Mouse (Mus musculus) CH12.LX (cell line): ENCODE data around the gene Arl8a. TPM values are rescaled to one million over a fixed set of nuclear protein-coding genes. Genes with fewer than 3 reads are reported as not detected.
A peak's percentile ranks its signal among the peaks of the same experiment; 100 is the strongest.

Experiments
- DNase-seq: peaks from one replicate; pipeline ENCODE4 v3.0.0-alpha.2; 2013; ENCODE audit errors: extremely low read depth
- H3K27ac ChIP-seq: 2 replicates; pipeline ENCODE4 v1.5.1; 2012; ENCODE audit warnings: low read depth, mild to moderate bottlenecking, control low read depth, moderate library complexity; ENCODE audit not compliant: insufficient read depth
- H3K27me3 ChIP-seq: replicated peaks from 2 replicates; pipeline ENCODE3; 2012; ENCODE audit warnings: inconsistent platforms
- H3K36me3 ChIP-seq, 2 experiments: replicated peaks in 1 of 2; 2 replicates each; pipeline versions ENCODE3 to v1.6.1; 2012; ENCODE audit warnings: inconsistent platforms in 1 of 2, low read length in 1 of 2, mild to moderate bottlenecking in 1 of 2, mixed read lengths in 1 of 2, moderate library complexity in 1 of 2; ENCODE audit not compliant: control insufficient read depth in 1 of 2, insufficient read depth in 1 of 2
- H3K4me1 ChIP-seq, 2 experiments: 2 replicates each; pipeline ENCODE4 v1.6.1; 2012; ENCODE audit warnings: inconsistent platforms in 1 of 2, moderate library complexity in 1 of 2; ENCODE audit not compliant: insufficient read depth in 2 of 2, control insufficient read depth in 1 of 2
- H3K4me2 ChIP-seq: 2 replicates; pipeline ENCODE4 v1.6.1; 2012; ENCODE audit warnings: low read depth, mild to moderate bottlenecking, control low read depth; ENCODE audit not compliant: poor library complexity, insufficient read depth, severe bottlenecking
- H3K4me3 ChIP-seq, 3 experiments: fragments of 150-350 bp in 1 of 3; sonication (generic) in 1 of 3; replicated peaks in 1 of 3; 2 replicates each; pipeline versions ENCODE3 to v1.5.1; 2011 to 2012; ENCODE audit warnings: low read depth in 2 of 3, low read length in 2 of 3, mild to moderate bottlenecking in 2 of 3, moderate library complexity in 2 of 3, control low read depth in 1 of 3, improper control_type of control experiment in 1 of 3, inconsistent platforms in 1 of 3, mixed read lengths in 1 of 3; ENCODE audit not compliant: poor library complexity in 1 of 3
- H3K79me2 ChIP-seq: replicated peaks from 2 replicates; pipeline ENCODE4 v1.6.1; 2012; ENCODE audit warnings: mild to moderate bottlenecking, moderate library complexity; ENCODE audit not compliant: control insufficient read depth, poor library complexity, insufficient read depth, severe bottlenecking; ENCODE audit errors: extremely low read depth
- H3K9ac ChIP-seq: 2 replicates; pipeline ENCODE4 v1.6.1; 2012; ENCODE audit warnings: low read depth, mild to moderate bottlenecking, control low read depth, moderate library complexity; ENCODE audit not compliant: insufficient read depth
- H3K9me3 ChIP-seq: replicated peaks from 2 replicates; pipeline ENCODE3; 2012; ENCODE audit warnings: low read length, inconsistent platforms, mixed read lengths
- BHLHE40 ChIP-seq: IDR thresholded peaks from 2 replicates; pipeline ENCODE4 v1.6.1; 2011; ENCODE audit warnings: mild to moderate bottlenecking, low read depth, low read length, improper control_type of control experiment
- CHD1 ChIP-seq: IDR thresholded peaks from 2 replicates; pipeline ENCODE4 v1.6.1; 2012; ENCODE audit warnings: low read depth, low read length, improper control_type of control experiment, inconsistent platforms
- CHD2 ChIP-seq: IDR thresholded peaks from 2 replicates; pipeline ENCODE4 v1.6.1; 2011; ENCODE audit warnings: low read length, improper control_type of control experiment
- E2F4 ChIP-seq: IDR thresholded peaks from 2 replicates; pipeline ENCODE4 v1.6.1; 2011; ENCODE audit warnings: low read depth, low read length, improper control_type of control experiment; ENCODE audit not compliant: insufficient replicate concordance
- ELF1 ChIP-seq: IDR thresholded peaks from 2 replicates; pipeline ENCODE4 v1.6.1; 2014; ENCODE audit warnings: low read depth, mild to moderate bottlenecking, inconsistent platforms, low read length, improper control_type of control experiment
- EP300 ChIP-seq: IDR thresholded peaks from 2 replicates; pipeline ENCODE4 v1.6.1; 2011; ENCODE audit warnings: low read length, improper control_type of control experiment
- ETS1 ChIP-seq: conservative IDR thresholded peaks from 2 replicates; pipeline ENCODE4 v1.6.1; 2012; ENCODE audit warnings: low read depth, mild to moderate bottlenecking, inconsistent platforms, low read length, improper control_type of control experiment, moderate library complexity
- GABPA ChIP-seq: IDR thresholded peaks from 2 replicates; pipeline ENCODE4 v1.6.1; 2012; ENCODE audit warnings: low read depth, low read length, improper control_type of control experiment, inconsistent platforms; ENCODE audit not compliant: insufficient replicate concordance
- HCFC1 ChIP-seq: IDR thresholded peaks from 2 replicates; pipeline ENCODE4 v1.6.1; 2012; ENCODE audit warnings: low read depth, mild to moderate bottlenecking, inconsistent platforms, low read length, improper control_type of control experiment
- IRF4 ChIP-seq: IDR thresholded peaks from 2 replicates; pipeline ENCODE4 v1.6.1; 2014; ENCODE audit warnings: low read depth, mild to moderate bottlenecking, inconsistent platforms, low read length, improper control_type of control experiment
- JUN ChIP-seq: IDR thresholded peaks from 2 replicates; pipeline ENCODE4 v1.6.1; 2011; ENCODE audit warnings: low read depth, mild to moderate bottlenecking, low read length, improper control_type of control experiment, moderate library complexity; ENCODE audit not compliant: insufficient read depth
- JUND ChIP-seq: conservative IDR thresholded peaks from 2 replicates; pipeline ENCODE4 v1.6.1; 2011; ENCODE audit warnings: low read depth, low read length, improper control_type of control experiment
- KAT2A ChIP-seq: IDR thresholded peaks from 2 replicates; pipeline ENCODE4 v1.6.1; 2012; ENCODE audit warnings: low read length, improper control_type of control experiment, inconsistent platforms; ENCODE audit not compliant: insufficient replicate concordance
- MAZ ChIP-seq: IDR thresholded peaks from 2 replicates; pipeline ENCODE4 v1.6.1; 2012; ENCODE audit warnings: low read depth, mild to moderate bottlenecking, inconsistent platforms, low read length, improper control_type of control experiment, moderate library complexity
- MEF2A ChIP-seq: IDR thresholded peaks from 2 replicates; pipeline ENCODE4 v1.6.1; 2014; ENCODE audit warnings: low read depth, mild to moderate bottlenecking, inconsistent platforms, low read length, improper control_type of control experiment, borderline replicate concordance
- MYC ChIP-seq: IDR thresholded peaks from 2 replicates; pipeline ENCODE4 v1.6.1; 2011; ENCODE audit warnings: low read depth, mild to moderate bottlenecking, improper control_type of control experiment, low read length
- NELFE ChIP-seq: IDR thresholded peaks from 2 replicates; pipeline ENCODE4 v1.6.1; 2011; ENCODE audit warnings: low read depth, low read length, improper control_type of control experiment
- NRF1 ChIP-seq: IDR thresholded peaks from 2 replicates; pipeline ENCODE4 v1.6.1; 2014; ENCODE audit warnings: low read depth, mild to moderate bottlenecking, inconsistent platforms, low read length, improper control_type of control experiment, moderate library complexity
- PAX5 ChIP-seq: IDR thresholded peaks from 2 replicates; pipeline ENCODE4 v1.6.1; 2012; ENCODE audit warnings: low read length, inconsistent platforms, mixed read lengths
- POLR2A ChIP-seq: IDR thresholded peaks from 2 replicates; pipeline ENCODE4 v1.6.1; 2011; ENCODE audit warnings: low read depth, mild to moderate bottlenecking, improper control_type of control experiment, low read length
- POLR2AphosphoS2 ChIP-seq: IDR thresholded peaks from 2 replicates; pipeline ENCODE4 v1.6.1; 2011; ENCODE audit warnings: low read depth, low read length, improper control_type of control experiment
- RCOR1 ChIP-seq: conservative IDR thresholded peaks from 2 replicates; pipeline ENCODE4 v1.6.1; 2012; ENCODE audit warnings: low read depth, mild to moderate bottlenecking, inconsistent platforms, low read length, improper control_type of control experiment
- SIN3A ChIP-seq: IDR thresholded peaks from 2 replicates; pipeline ENCODE4 v1.6.1; 2012; ENCODE audit warnings: low read length, improper control_type of control experiment, inconsistent platforms
- TBP ChIP-seq: conservative IDR thresholded peaks from 2 replicates; pipeline ENCODE4 v1.6.1; 2011; ENCODE audit warnings: low read depth, low read length, improper control_type of control experiment
- TCF12 ChIP-seq: IDR thresholded peaks from 2 replicates; pipeline ENCODE4 v1.6.1; 2014; ENCODE audit warnings: low read depth, mild to moderate bottlenecking, inconsistent platforms, low read length, improper control_type of control experiment
- UBTF ChIP-seq: IDR thresholded peaks from 2 replicates; pipeline ENCODE4 v1.6.1; 2012; ENCODE audit warnings: low read depth, mild to moderate bottlenecking, inconsistent platforms, low read length, improper control_type of control experiment, moderate library complexity
- USF1 ChIP-seq: IDR thresholded peaks from 2 replicates; pipeline ENCODE4 v1.6.1; 2014; ENCODE audit warnings: low read depth, mild to moderate bottlenecking, inconsistent platforms, low read length, improper control_type of control experiment
- USF2 ChIP-seq: conservative IDR thresholded peaks from 2 replicates; pipeline ENCODE4 v1.6.1; 2011; ENCODE audit warnings: low read depth, low read length, improper control_type of control experiment
- ZC3H11A ChIP-seq: IDR thresholded peaks from 2 replicates; pipeline ENCODE4 v1.6.1; 2012; ENCODE audit warnings: low read depth, mild to moderate bottlenecking, inconsistent platforms, low read length, improper control_type of control experiment
- ZMIZ1 ChIP-seq: IDR thresholded peaks from 2 replicates; pipeline ENCODE4 v1.6.1; 2012; ENCODE audit warnings: low read depth, mild to moderate bottlenecking, inconsistent platforms, low read length, improper control_type of control experiment
- ZNF384 ChIP-seq: IDR thresholded peaks from 2 replicates; pipeline ENCODE4 v1.6.1; 2012; ENCODE audit warnings: low read depth, low read length, improper control_type of control experiment, inconsistent platforms
- dilution Hi-C: fragments of 300-500 bp; cut with MboI; formaldehyde crosslinking; loops from 2 replicates; pipeline ENCODE4 v1.14.3; 2020; ENCODE audit warnings: low sequenced_read_pairs; ENCODE audit not compliant: extremely low pct_unique_long_range_greater_than_20kb, extremely low pct_ligation_motif_present
- in situ Hi-C: fragments of 300-500 bp; cut with MboI; formaldehyde crosslinking; loops from 3 replicates; pipeline ENCODE4 v1.14.3; 2019; ENCODE audit warnings: low sequenced_read_pairs, low pct_ligation_motif_present, low pct_unique_long_range_greater_than_20kb, mixed read lengths
- polyA plus RNA-seq: library from polyadenylated mRNA; unstranded; fragments of >175 nt; gene quantifications from 2 replicates; pipeline ENCODE4 v1.2.1, GENCODE M21; 2012; ENCODE audit warnings: low read depth; ENCODE audit not compliant: insufficient read length
- total RNA-seq, 2 experiments: library from RNA; depleted of rRNA; stranded (reverse); fragments of 300-350 nt in 1 of 2; fragments of >200 nt in 1 of 2; gene quantifications; 2 replicates each; pipeline ENCODE4 v1.2.3; 2012 to 2014

The Arl8a gene
- total and polyA plus RNA-seq, 3 experiments, result 4.2 to 52.7 (median 10.9) TPM

GRCm38 (mm10) chr1:135130376-135131018 is 16.1 kb upstream of the Arl8a start:
- Histone ChIP-seq H3K9ac (peak overlapping the region; percentile 67), H3K36me3 (peaks cover 17 to 35% of the 10 kb centered on the region in 2 experiments)
- dilution Hi-C loops, result no loop called here

DNA sequence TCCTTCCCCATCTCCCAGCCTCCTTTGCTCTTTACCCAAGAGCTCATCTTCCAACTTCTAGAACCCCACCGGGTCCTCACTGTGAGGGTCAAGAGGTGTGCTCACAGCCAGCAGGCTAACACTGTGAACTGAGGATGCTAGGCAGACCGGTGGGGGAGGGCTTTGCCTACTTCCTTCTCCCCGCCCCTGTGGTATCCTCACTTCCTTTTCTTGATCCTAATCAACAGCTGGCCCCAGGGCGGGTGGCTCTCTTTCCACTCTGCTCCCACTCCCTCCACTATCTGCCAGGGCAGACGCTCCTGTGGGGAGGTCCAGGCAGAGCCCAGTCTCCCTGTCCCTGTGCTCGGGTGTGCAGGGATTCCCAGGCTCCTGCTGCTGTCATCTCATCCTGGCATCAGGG is 15.6 kb upstream of the Arl8a start:
- H3K4me1 ChIP-seq, result peaks cover 19 to 64% of the 10 kb centered on the region in 2 experiments
- H3K27ac ChIP-seq, result peak overlapping the region; percentile 96
- H3K27me3 ChIP-seq, result no peaks in the 10 kb centered on the region
- H3K4me3 ChIP-seq, result peak overlapping the region; percentile 24 to 67 (median 65)
- no peaks in the 10 kb centered on the region for H3K9me3 ChIP-seq
- dilution Hi-C loops, result no loop called here
- in situ Hi-C loops, result no loop called here
- H3K79me2 ChIP-seq, result peaks cover 15% of the 10 kb centered on the region
- H3K36me3 ChIP-seq, result peaks cover 17 to 35% of the 10 kb centered on the region in 2 experiments
- peak; percentile 77 for DNase-seq
- H3K9ac ChIP-seq, result peak overlapping the region; percentile 94
- H3K4me2 ChIP-seq, result peak overlapping the region; percentile 88
- peak; percentile 88 for TF ChIP-seq POLR2A
- TF ChIP-seq ELF1, result peak; percentile 80
- no peak for TF ChIP-seq E2F4
- TF ChIP-seq ETS1, result peak; percentile 63
- peak; percentile 83 for TF ChIP-seq SIN3A
- TF ChIP-seq USF2, result no peak
- peak; percentile 46; the same call in 1 of the 2 replicates for TF ChIP-seq HCFC1
- TF ChIP-seq EP300, result peak; percentile 70; the same call in 1 of the 2 replicates
- TF ChIP-seq PAX5, result no peak
- peak; percentile 76; the same call in 1 of the 2 replicates for TF ChIP-seq CHD2
- TF ChIP-seq JUN, result no peak
- TF ChIP-seq BHLHE40, result no peak; the same call in 1 of the 2 replicates
- peak; percentile 89 for TF ChIP-seq TCF12
- TF ChIP-seq RCOR1, result no peak
- peak; percentile 86; the same call in 1 of the 2 replicates for TF ChIP-seq POLR2AphosphoS2
- TF ChIP-seq NELFE, result peak; percentile 86
- TF ChIP-seq NRF1, result no peak
- TF ChIP-seq MYC, result 0 out of 2 replicates have a peak, but pooled peaks have one; percentile 19
- TF ChIP-seq IRF4, result peak; percentile 84; the same call in 1 of the 2 replicates
- TF ChIP-seq MEF2A, result 0 out of 2 replicates have a peak, but pooled peaks have one; percentile 29
- TF ChIP-seq USF1, result no peak
- no peak for TF ChIP-seq JUND
- peak; percentile 84 for TF ChIP-seq TBP
- no peak for TF ChIP-seq UBTF
- peak; percentile 58; the same call in 1 of the 2 replicates for TF ChIP-seq MAZ
- TF ChIP-seq CHD1, result no peak
- peak; percentile 70; the same call in 1 of the 2 replicates for TF ChIP-seq ZMIZ1
- TF ChIP-seq GABPA, result no peak
- TF ChIP-seq KAT2A, result no peak

More at GRCm38 (mm10) chr1:135130376-135131018, 16.1 kb upstream of the Arl8a start:
- peak; percentile 71 for TF ChIP-seq USF1
- TF ChIP-seq ZNF384, result peak; percentile 59
- peak; percentile 68 for TF ChIP-seq USF2
- no peak for TF ChIP-seq ZC3H11A
- no peak for TF ChIP-seq IRF4
- peak; percentile 25; the same call in 1 of the 2 replicates for TF ChIP-seq BHLHE40
- Histone ChIP-seq H3K4me1 (peaks cover 19 to 58% of the 10 kb centered on the region in 2 experiments), H3K79me2 (peaks cover 15% of the 10 kb centered on the region), H3K4me2 (peak overlapping the region; percentile 88), H3K9me3 (no peaks in the 10 kb centered on the region), H3K27me3 (no peaks in the 10 kb centered on the region), H3K27ac (peak overlapping the region; percentile 96), H3K4me3 (peak overlapping the region; percentile 24 to 67 (median 65))
- in situ Hi-C loops, result no loop called here
- DNase-seq, result no peak
